Mouse (Mus musculus) forebrain, embryonic 13.5 days (tissue): ENCODE data around the gene Patj. TPM values are rescaled to one million over a fixed set of nuclear protein-coding genes. Genes with fewer than 3 reads are reported as not detected.

ENCODE experiments used
- ATAC-seq: fragments of 200-750 bp; cut with Nextera tagmentation; 2 replicates; pipeline ENCODE4 v1.8.0; 2017
- H3K27ac ChIP-seq: fragments of 300-500 bp; sonication (generic); 2 replicates; pipeline ENCODE4 v1.5.1; 2015; ENCODE audit warnings: inconsistent platforms, mild to moderate bottlenecking, moderate library complexity
- H3K27me3 ChIP-seq: fragments of 300-500 bp; sonication (generic); 2 replicates; pipeline ENCODE4 v1.6.1; 2015; ENCODE audit warnings: mild to moderate bottlenecking, inconsistent platforms
- H3K36me3 ChIP-seq: fragments of 300-500 bp; sonication (generic); 2 replicates; pipeline ENCODE4 v1.6.1; 2015; ENCODE audit warnings: mild to moderate bottlenecking, inconsistent platforms; ENCODE audit not compliant: poor library complexity, severe bottlenecking
- H3K4me1 ChIP-seq: fragments of 300-500 bp; sonication (generic); 2 replicates; pipeline ENCODE4 v1.6.1; 2015; ENCODE audit warnings: inconsistent platforms
- H3K4me2 ChIP-seq: fragments of 300-500 bp; sonication (generic); 2 replicates; pipeline ENCODE4 v1.6.1; 2015; ENCODE audit warnings: inconsistent platforms, mild to moderate bottlenecking, moderate library complexity
- H3K4me3 ChIP-seq: fragments of 300-500 bp; sonication (generic); 2 replicates; pipeline ENCODE4 v1.5.1; 2015; ENCODE audit warnings: mild to moderate bottlenecking, inconsistent platforms
- H3K9ac ChIP-seq: fragments of 300-500 bp; sonication (generic); 2 replicates; pipeline ENCODE4 v1.6.1; 2015; ENCODE audit warnings: mild to moderate bottlenecking, inconsistent platforms
- H3K9me3 ChIP-seq: fragments of 300-500 bp; sonication (generic); replicated peaks from 2 replicates; pipeline ENCODE4 v1.6.1; 2016; ENCODE audit warnings: inconsistent platforms
- WGBS: fragments of 180-500 bp; shearing (Covaris S2); methylation state at CpG from one replicate; pipeline ENCODE4 v1.1.7; 2015; 5-methylcytosine and 5-hydroxymethylcytosine counted together
- polyA plus RNA-seq: library from polyadenylated mRNA; unstranded; fragments of >200 nt; fragmentation: Nextera tagmentation; extraction: Ambion mirVana; gene quantifications from 2 replicates; pipeline ENCODE4 v1.2.1, GENCODE M21; 2015

Gene Patj
- 10.6 and 10.7 TPM in 2 replicates for polyA plus RNA-seq

DNA sequence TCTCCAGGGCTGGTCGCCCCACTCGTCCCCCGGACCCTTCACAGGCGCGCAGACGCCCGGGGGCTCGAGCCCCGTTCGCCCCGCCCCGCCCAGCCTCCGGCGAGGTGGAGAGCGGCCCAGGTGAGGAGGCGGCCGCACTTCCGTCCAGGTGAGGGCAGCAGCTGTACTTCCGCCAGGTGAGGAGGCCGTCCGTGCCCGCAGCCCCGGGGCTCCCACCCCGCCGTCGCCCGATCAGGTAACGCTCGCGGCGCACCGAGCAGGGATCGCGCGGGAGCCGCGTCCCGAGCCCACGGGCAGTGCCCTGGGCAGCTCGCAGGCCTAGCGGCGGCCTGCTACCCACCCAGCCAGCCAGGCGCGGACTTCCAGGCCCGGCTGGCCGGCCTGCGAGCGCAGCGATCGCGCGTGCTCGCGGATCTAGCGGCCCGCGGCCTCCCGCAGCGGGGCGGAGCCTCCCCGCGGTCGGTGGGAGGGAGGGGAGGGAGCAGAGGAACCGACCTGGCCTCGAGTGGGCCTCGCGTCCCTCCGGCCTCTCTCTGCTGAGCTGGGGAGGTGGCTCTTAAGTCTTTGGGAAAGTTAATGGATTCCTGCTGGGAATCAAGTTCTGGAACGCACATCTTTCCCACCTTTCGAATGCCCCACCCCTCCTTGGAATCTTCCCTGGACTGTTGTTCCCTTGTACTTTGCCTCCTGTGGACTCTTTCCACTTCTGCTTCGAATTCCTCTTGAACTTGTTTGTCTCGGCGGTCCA is at the start of gene Patj:
Gene Patj, plus strand, starts transcription at position 96 of the 748 bp plus-strand sequence.
- Histone ChIP-seq H3K9ac (peak within 1 kb of the TSS; percentile 95), H3K4me1 (no peaks in the 10 kb centered on the region; the same call in 1 of the 2 replicates), H3K27ac (peak within 1 kb of the TSS; percentile 73), H3K4me2 (peak within 1 kb of the TSS; percentile 81), H3K9me3 (no peaks in the 10 kb centered on the region), H3K36me3 (no peaks in the 10 kb centered on the region), H3K27me3 (no peaks in the 10 kb centered on the region), H3K4me3 (peak within 1 kb of the TSS; percentile 85)
- peak; percentile 91 for ATAC-seq
- 1% methylated on average over 55 of the region's 73 CpGs for WGBS

DNA sequence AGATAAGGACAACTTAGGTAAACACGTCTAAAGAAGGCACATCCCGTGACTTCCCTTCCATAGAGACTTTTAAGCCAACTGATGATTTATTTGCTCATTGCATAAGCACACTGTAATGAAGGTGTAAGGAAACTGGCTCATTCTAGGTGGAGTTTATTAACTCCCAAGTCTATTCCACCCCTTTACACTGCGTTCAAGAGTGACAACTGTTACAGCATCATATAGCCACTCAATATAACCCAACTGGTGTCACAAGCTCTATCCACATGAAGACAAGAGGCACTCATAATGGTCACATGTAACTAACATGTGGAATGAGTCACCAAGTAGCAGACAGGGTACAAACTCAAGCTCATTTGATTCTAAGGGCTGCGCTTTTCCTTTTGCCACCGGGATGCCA is 47.0 kb upstream of the Patj start:
- WGBS: 94% methylated on average over 5 of the region's 5 CpGs
- Histone ChIP-seq H3K27ac (no peak overlapping the region), H3K9me3 (no peaks in the 10 kb centered on the region), H3K36me3 (0 out of 2 replicates have a peak, but pooled peaks cover 4% of the 10 kb centered on the region), H3K4me1 (no peaks in the 10 kb centered on the region), H3K9ac (no peak overlapping the region), H3K27me3 (no peaks in the 10 kb centered on the region), H3K4me2 (no peak overlapping the region), H3K4me3 (no peak overlapping the region)
- no peak for ATAC-seq

DNA sequence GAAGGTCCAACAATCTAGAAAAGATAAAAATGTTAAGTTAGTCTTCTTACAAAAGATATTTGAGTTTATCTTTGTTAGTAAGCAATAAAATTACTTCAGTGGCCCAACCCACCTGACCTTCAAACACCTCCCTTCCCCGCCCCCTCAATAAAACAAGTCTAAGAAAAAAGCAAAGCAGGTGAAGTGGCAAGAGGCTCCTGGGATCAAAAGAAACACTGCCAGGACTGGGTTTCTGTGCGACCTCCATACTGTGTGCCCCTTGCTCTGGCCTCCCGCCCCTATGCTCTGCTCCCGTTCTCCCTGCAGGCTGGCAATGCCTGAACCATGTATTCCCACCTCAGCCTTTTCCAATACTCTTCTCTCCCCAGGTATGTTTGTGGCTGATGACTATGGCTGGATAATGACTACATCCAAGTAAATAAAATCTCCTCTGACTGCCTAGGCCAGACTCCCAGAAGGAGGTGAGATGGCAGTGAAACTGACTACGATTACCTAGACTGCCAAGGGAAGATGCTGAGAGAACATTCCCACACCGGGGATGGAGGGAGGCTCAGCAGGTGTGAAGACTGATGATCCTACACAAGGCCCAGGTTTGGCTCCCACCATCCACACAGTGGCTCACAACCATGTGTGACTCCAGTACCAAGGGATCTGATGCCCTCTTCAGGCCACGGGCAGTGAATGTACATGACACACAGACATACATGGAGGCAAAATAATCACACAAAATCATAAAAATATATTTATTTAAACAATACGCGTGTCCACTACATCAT is 37.4 kb upstream of the Patj start:
- ATAC-seq: no peak
- no peaks in the 10 kb centered on the region for H3K9me3 ChIP-seq
- H3K4me1 ChIP-seq: no peaks in the 10 kb centered on the region
- H3K9ac ChIP-seq: no peak overlapping the region
- no peak overlapping the region for H3K4me3 ChIP-seq
- no peak overlapping the region for H3K27ac ChIP-seq
- WGBS: 96% methylated on average over 9 of the region's 9 CpGs
- H3K27me3 ChIP-seq: no peaks in the 10 kb centered on the region
- peaks cover 57% of the 10 kb centered on the region for H3K36me3 ChIP-seq
- no peak overlapping the region for H3K4me2 ChIP-seq

DNA sequence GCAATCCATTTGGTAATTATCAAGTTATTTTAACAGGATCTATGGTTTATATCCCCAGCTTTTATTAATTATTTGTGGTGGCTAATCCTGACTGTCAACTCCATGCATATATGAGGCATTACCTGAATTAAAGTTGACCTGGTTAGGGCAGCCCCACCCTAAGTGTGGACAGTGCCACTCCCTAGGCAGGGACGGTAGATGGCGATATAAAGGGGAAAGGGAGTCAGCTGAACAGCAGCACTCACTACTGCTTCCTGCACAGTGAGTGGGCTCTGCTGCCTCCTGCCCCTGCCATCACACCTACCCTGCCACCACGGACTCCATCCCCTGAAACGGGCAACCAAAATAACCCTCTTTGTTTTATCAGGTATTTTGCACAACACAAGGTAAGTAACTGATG is 20.2 kb upstream of the Patj start:
- H3K4me2 ChIP-seq: no peak overlapping the region
- no peak for ATAC-seq
- peaks cover 16% of the 10 kb centered on the region for H3K36me3 ChIP-seq
- H3K9me3 ChIP-seq: no peaks in the 10 kb centered on the region
- no peak overlapping the region for H3K9ac ChIP-seq
- WGBS: 65% methylated on average over 4 of the region's 4 CpGs
- H3K27ac ChIP-seq: no peak overlapping the region
- no peaks in the 10 kb centered on the region for H3K4me1 ChIP-seq
- no peak overlapping the region for H3K4me3 ChIP-seq
- H3K27me3 ChIP-seq: no peaks in the 10 kb centered on the region

DNA sequence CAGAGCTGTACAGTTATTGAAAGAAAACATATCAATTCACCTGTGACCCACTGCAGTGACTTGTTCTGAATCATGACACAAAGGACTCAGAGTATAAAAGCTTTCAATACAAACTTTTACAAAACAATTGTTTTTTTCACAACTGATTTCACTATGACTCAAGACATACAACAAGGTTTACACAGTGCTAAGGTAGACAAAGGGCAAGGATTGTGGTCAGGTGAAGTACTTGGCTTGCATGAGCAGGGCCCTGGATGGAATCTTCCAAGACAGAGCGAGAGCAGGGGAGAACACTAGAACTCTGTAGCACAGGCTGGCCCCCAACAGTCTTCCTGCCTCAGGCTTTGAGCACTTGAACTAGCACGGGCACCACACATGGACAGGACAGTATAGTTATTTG is 18.6 kb upstream of the Patj start:
- ATAC-seq: no peak
- WGBS: 98% methylated on average over 2 of the region's 2 CpGs

DNA sequence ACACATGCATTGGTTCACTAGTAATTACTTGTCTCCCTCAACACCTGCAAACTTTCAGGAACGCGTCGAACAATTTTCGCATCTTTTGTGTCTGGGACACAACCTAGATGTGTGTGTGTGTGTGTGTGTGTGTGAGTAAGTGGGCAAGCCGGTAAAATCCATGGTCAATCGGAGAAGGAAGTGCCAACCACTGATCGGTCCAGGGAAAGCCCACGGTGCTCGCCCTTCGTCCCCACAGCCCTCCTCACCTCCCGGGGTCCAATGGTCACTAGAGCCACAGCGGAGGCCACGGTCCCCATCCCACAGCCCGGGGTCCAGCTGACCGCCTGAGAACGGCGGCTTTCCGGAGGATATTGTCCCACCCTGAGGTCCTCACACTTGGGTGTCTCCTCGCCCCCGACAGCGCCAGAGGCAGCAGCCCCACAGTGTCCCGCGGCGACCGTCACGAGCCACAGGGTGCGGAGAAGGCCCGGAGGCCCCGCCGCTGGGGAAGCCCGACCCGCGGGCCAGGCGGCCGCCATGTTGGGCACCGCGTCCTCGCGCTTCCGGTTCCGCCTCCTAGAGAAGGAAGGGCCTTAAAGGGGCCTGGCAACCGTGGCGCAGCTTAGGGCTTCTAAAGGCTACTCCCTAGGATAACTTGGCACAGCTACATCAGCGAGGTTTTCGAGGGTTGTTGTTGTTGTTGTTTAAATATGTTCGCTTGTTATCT is 12.7 kb upstream of the Patj start, which contains the start of gene Tm2d1:
Gene Tm2d1, minus strand, starts transcription at position 591 of the 709 bp plus-strand sequence.
- peaks cover 13% of the 10 kb centered on the region for H3K4me1 ChIP-seq
- H3K27me3 ChIP-seq: peaks cover 5% of the 10 kb centered on the region
- peaks cover 14% of the 10 kb centered on the region for H3K36me3 ChIP-seq
- H3K9ac ChIP-seq: peak within 1 kb of the TSS; percentile 93
- peak; percentile 99 for ATAC-seq
- H3K4me2 ChIP-seq: peak within 1 kb of the TSS; percentile 64
- peak within 1 kb of the TSS; percentile 82 for H3K4me3 ChIP-seq
- no peaks in the 10 kb centered on the region for H3K9me3 ChIP-seq
- under 1% methylated on average over 46 of the region's 46 CpGs for WGBS
- H3K27ac ChIP-seq: peak within 1 kb of the TSS; percentile 19; the same call in 1 of the 2 replicates

More for the DNA sequence above, 18.6 kb upstream of the Patj start:
- Histone ChIP-seq H3K4me2 (no peak overlapping the region), H3K9me3 (no peaks in the 10 kb centered on the region), H3K4me3 (no peak overlapping the region), H3K9ac (no peak overlapping the region), H3K4me1 (peaks cover 9% of the 10 kb centered on the region), H3K36me3 (peaks cover 16% of the 10 kb centered on the region), H3K27ac (no peak overlapping the region), H3K27me3 (no peaks in the 10 kb centered on the region)

DNA sequence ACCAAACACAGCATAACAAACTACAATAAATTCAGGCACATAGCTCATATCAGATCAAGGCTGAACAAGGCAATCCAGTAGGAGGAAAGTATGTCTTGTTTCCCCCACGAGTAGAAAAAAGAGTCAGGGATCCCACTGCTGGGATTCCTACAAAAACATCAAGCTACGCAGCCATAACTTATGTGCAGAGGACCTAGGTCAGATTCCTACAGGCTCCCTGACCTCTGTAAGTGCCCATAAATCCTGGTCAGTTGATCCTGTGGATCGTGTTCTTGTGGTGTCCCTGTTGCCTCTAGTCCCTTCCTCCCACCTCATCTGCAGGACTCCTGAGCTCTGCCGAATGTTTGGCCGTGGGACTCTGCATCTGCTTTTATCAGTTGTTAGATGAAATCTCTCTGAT is 10.5 kb upstream of the Patj start:
- Histone ChIP-seq H3K9ac (no peak overlapping the region), H3K4me1 (peaks cover 13% of the 10 kb centered on the region), H3K27ac (no peak overlapping the region), H3K27me3 (peaks cover 5% of the 10 kb centered on the region), H3K4me2 (no peak overlapping the region), H3K36me3 (no peaks in the 10 kb centered on the region), H3K4me3 (no peak overlapping the region), H3K9me3 (no peaks in the 10 kb centered on the region)
- ATAC-seq: no peak
- WGBS: 72% methylated on average over 5 of the region's 5 CpGs

DNA sequence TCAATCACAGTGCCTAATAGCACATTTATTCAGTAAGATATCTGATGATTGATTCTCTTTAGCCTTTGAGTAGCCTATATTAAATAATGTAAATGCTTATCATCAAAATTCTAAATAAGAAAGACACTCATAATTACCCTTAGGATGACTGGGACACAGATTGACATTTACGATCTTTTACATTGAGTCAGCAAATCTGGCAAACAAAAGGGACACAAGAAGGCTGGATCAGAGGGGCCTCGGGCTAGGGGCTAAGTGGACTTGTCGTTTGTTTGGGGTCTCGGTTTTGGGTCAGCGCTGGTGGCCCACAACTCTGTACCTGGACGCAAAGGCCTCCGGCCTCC is 267 bp upstream of the Patj start:
- Histone ChIP-seq H3K27me3 (no peaks in the 10 kb centered on the region), H3K36me3 (no peaks in the 10 kb centered on the region), H3K9ac (peak overlapping the region; percentile 95), H3K9me3 (no peaks in the 10 kb centered on the region), H3K4me3 (peak overlapping the region; percentile 85), H3K4me1 (no peaks in the 10 kb centered on the region; the same call in 1 of the 2 replicates), H3K4me2 (peak overlapping the region; percentile 81), H3K27ac (peak overlapping the region; percentile 73; the same call in 1 of the 2 replicates)
- ATAC-seq: no peak
- under 1% methylated on average over 7 of the region's 7 CpGs for WGBS

DNA sequence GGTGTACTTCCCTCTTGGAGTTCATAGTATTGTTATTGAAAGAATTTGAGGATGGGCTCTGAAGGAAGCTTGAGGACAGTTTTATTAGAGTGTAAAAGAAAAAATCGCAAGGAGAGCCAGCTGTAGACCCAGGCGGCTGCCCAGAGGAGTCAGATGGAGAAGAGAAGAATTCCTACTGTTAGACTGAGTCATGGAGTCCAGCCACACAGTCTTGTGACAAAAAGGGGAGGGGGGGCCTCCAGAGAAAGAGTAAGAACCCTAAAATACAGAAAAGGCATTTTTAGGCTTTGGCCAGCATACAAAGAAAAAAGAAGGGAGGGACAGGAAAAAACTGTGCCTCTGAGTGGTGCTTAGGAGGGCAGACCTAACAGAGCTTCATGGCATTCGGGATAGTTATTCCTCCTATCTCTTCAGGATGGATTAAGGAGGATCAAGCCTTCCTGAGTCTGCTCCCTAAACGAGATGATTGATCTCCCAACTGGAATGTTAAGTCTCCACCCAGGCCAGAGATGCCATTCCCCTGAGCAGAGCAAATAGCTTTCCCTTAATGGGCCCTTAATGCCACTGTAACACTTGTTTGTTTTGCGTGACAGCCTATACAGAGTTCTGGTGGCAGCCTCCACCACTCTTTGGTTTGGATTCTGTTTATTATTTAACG is 5.5 kb downstream of the Patj start:
- Histone ChIP-seq H3K4me1 (no peaks in the 10 kb centered on the region; the same call in 1 of the 2 replicates), H3K27me3 (no peaks in the 10 kb centered on the region), H3K9me3 (no peaks in the 10 kb centered on the region), H3K9ac (no peak overlapping the region), H3K27ac (no peak overlapping the region), H3K4me2 (no peak overlapping the region), H3K36me3 (no peaks in the 10 kb centered on the region), H3K4me3 (no peak overlapping the region)
- 30% methylated on average over 6 of the region's 6 CpGs for WGBS
- ATAC-seq: no peak

DNA sequence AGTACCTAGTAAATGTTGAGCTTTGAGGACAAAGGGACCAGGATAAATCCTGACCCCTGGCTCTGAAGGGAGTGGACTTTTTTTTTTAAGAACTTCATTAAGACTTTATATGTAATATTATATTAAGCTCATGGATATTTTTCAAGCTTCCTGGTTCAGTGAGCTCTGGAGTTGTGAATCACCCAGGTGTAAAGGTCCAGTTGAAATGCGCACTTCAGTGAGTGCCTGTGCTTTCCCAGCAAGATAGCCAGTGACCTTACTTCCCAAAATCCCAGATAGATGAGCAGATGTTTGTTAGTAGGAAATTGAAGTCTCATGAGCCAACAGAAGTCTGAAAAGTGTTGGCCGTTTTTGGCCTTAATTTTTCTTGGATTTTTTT is 6.0 kb downstream of the Patj start:
- Histone ChIP-seq H3K36me3 (no peaks in the 10 kb centered on the region), H3K4me3 (no peak overlapping the region), H3K27ac (no peak overlapping the region), H3K9ac (no peak overlapping the region), H3K4me2 (no peak overlapping the region), H3K9me3 (no peaks in the 10 kb centered on the region), H3K27me3 (no peaks in the 10 kb centered on the region), H3K4me1 (no peaks in the 10 kb centered on the region)
- 91% methylated on average over 2 of the region's 2 CpGs for WGBS
- ATAC-seq: no peak

DNA sequence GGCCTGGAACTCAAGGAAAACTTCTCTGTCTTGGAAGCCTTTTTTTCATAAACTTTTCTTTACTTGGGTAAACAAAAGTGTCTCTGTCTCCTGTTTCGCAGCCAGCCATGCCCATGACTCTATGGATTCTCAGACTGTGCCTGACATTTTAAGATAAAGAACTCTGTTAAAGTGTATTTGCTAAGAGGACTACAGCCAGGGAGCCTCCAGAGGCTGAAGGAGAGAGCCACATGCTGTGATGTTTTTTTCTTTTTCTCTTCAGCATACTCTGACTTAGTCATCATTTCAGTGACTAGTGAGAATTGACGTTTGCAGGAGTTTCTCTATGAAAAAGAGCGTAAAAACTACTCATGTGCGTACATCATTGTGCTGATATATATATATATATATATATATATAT is 7.9 kb downstream of the Patj start:
- Histone ChIP-seq H3K4me1 (no peaks in the 10 kb centered on the region), H3K36me3 (no peaks in the 10 kb centered on the region), H3K9me3 (no peaks in the 10 kb centered on the region), H3K27ac (no peak overlapping the region), H3K9ac (no peak overlapping the region), H3K27me3 (no peaks in the 10 kb centered on the region), H3K4me3 (no peak overlapping the region), H3K4me2 (no peak overlapping the region)
- WGBS: 79% methylated on average over 4 of the region's 4 CpGs
- ATAC-seq: no peak
